Mouse (Mus musculus) retina, embryonic 14.5 days (tissue): ENCODE results near the gene Mboat2.

Experiments
- DNase-seq: peaks from one replicate; pipeline ENCODE4 v3.0.0-alpha.2; 2015; ENCODE audit warnings: low spot score

Mboat2 gene

DNA sequence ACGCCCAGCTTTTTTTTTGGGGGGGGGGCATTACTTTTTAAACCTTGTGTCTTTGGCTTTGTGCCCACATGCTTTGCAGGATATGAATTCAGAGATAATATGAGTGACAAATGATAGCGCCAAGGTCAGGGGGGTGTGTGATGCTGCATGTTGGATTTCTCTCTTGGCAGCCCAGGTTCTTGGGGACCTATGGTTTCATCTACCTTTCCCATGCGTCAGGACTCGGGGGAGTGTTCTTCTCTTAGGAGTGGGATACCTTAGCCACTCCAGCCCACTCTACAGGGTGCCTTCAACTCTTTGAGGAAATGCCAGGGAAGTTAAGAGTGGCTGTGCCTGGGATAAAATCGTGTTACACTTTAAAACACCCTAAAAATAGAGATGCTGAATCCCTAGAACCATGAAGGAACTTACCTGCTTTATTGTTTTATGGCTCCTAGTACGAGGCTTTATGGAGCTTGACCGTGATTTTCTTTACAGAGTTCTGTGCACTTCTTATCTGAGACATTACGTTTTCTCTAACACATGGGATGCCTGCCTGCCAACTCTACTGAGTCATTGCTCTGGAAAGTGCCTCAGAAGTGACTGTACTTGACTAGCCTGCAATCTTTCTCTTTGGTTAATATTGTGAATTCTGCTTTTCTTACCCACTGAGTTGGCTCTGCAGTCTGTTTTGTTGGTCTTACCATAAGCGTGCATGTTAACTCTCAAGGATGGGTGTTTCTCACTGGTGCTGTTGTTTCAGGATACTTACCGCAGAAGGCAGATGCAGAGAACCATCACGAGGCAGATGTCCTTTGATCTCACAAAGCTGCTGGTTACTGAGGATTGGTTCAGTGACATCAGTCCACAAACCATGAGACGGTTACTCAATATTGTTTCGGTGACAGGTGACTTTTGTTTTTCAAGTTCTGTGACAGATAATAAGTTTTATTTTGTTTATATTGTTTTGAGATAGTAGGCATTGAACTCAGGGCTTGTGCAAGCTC, 182.2 kb downstream of the Mboat2 start:
- DNase-seq: no peak
